Mouse (Mus musculus) spleen, adult 2 months (tissue): ENCODE results near the gene Canx.

ENCODE experiments used
- CTCF ChIP-seq: fragments of 200-500 bp; IDR thresholded peaks from 2 replicates; pipeline ENCODE4 v1.5.1; 2011; ENCODE audit warnings: mild to moderate bottlenecking, inconsistent platforms; ENCODE audit not compliant: insufficient read depth, insufficient read length, insufficient replicate concordance; ENCODE audit errors: extremely low read depth
- POLR2A ChIP-seq: fragments of 200-500 bp; IDR thresholded peaks from 2 replicates; pipeline ENCODE4 v1.6.1; 2011; ENCODE audit warnings: low read depth, low read length, inconsistent platforms

- TF ChIP-seq CTCF (no peak), POLR2A (no peak)
Measured at GRCm38 (mm10) chr11:50336891-50337290, 11.4 kb upstream of the Canx start.
